Mouse (Mus musculus) lung, postnatal 0 days (tissue): ENCODE measurements at regions not wholly inside any gene's neighbourhood (a gene's known extent, or its start where the extent isn't known, plus 50 kb on each side); places are given as distances from the start of the nearest gene placed in this dataset.

ENCODE experiments used
- ATAC-seq: fragments of 200-750 bp; cut with Nextera tagmentation; 2 replicates; pipeline ENCODE4 v1.8.0; 2017; ENCODE audit warnings: moderate library complexity
- DNase-seq: peaks from one replicate; pipeline ENCODE4 v3.0.0-alpha.2; 2016; ENCODE audit warnings: low spot score
- H3K27ac ChIP-seq: fragments of 300-500 bp; sonication (generic); 2 replicates; pipeline ENCODE4 v1.5.1; 2014; ENCODE audit warnings: antibody characterized with exemption, mild to moderate bottlenecking, low read length, mixed read lengths
- H3K27me3 ChIP-seq: fragments of 300-500 bp; sonication (generic); replicated peaks from 2 replicates; pipeline ENCODE4 v1.6.1; 2014; ENCODE audit warnings: low read length, mixed read lengths; ENCODE audit not compliant: insufficient read depth
- H3K36me3 ChIP-seq: fragments of 300-500 bp; sonication (generic); 2 replicates; pipeline ENCODE4 v1.6.1; 2014; ENCODE audit warnings: low read length, mixed read lengths; ENCODE audit not compliant: insufficient read depth
- H3K4me1 ChIP-seq: fragments of 300-500 bp; sonication (generic); 2 replicates; pipeline ENCODE4 v1.6.1; 2014; ENCODE audit warnings: antibody characterized with exemption, low read depth, low read length, mixed read lengths; ENCODE audit not compliant: insufficient read depth
- H3K4me2 ChIP-seq: fragments of 300-500 bp; sonication (generic); replicated peaks from 2 replicates; pipeline ENCODE4 v1.6.1; 2014; ENCODE audit warnings: low read depth, mild to moderate bottlenecking, low read length, moderate library complexity, mixed read lengths
- H3K4me3 ChIP-seq: fragments of 300-500 bp; sonication (generic); 2 replicates; pipeline ENCODE4 v1.5.1; 2014; ENCODE audit warnings: low read depth, low read length
- H3K9ac ChIP-seq: fragments of 300-500 bp; sonication (generic); replicated peaks from 2 replicates; pipeline ENCODE4 v1.6.1; 2014; ENCODE audit warnings: low read depth, mild to moderate bottlenecking
- H3K9me3 ChIP-seq: fragments of 300-500 bp; sonication (generic); 2 replicates; pipeline ENCODE4 v1.6.1; 2016; ENCODE audit warnings: low read length, mixed read lengths
- CTCF ChIP-seq: IDR thresholded peaks from 2 replicates; pipeline ENCODE4 v1.5.1; 2016; ENCODE audit warnings: antibody characterized with exemption, mild to moderate bottlenecking
- EP300 ChIP-seq: IDR thresholded peaks from 2 replicates; pipeline ENCODE4 v1.6.1; 2016; ENCODE audit warnings: antibody characterized with exemption, mild to moderate bottlenecking, control low read depth
- WGBS: fragments of 180-500 bp; shearing (Covaris S2); extraction: QIAGEN DNeasy Blood & Tissue Kit; methylation state at CpG from one replicate; pipeline ENCODE4 v1.1.7; 2014; 5-methylcytosine and 5-hydroxymethylcytosine counted together

DNA sequence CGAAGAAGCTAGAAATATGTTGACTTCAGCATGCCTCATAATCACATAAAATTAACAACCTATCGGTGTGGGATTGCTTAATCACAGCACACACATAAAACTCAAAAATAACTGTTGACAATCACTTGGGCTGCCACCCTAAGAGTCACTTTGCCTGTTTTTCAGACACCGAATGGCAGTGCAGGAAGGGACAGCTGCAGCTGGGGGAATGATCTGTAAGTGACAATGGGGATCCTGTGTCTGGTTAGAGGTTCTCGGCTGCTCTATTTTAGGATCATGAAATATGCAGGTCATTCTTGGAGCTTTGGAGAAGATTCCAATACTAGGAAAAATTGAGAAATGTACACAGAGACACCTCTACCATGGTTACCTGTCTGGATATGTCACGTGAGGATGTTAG, 54.4 kb upstream of the Tcf12 start:
- H3K9me3 ChIP-seq, result no peaks in the 10 kb centered on the region
- no peak for TF ChIP-seq EP300
- TF ChIP-seq CTCF, result no peak
- no peak for DNase-seq
- no peak overlapping the region for H3K4me2 ChIP-seq
- H3K9ac ChIP-seq, result no peak overlapping the region
- no peak overlapping the region for H3K27ac ChIP-seq
- no peaks in the 10 kb centered on the region for H3K36me3 ChIP-seq
- H3K27me3 ChIP-seq, result no peaks in the 10 kb centered on the region
- no peak for ATAC-seq
- H3K4me3 ChIP-seq, result no peak overlapping the region
- H3K4me1 ChIP-seq, result peaks cover 6% of the 10 kb centered on the region; the same call in 1 of the 2 replicates
- 78% methylated on average over 5 of the region's 5 CpGs for WGBS

DNA sequence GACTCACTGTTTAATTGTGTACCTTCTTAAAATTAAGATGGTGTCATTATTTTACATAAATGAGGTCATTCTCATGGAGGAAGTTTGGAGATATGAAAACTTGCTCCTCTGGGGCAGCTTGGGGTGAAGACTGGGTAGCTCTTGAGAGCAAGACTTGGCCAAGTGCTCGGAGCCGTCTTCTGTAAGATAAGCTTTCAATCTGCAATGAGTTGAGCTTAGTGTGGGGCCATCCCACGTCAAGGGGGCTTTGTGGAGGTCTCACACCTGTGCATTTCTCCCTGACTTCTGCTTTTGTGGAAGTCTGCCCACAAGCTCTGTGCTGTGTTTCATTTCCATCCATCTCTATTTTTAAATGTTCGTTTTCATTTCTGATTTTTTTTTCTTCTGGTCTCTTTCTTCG, 54.9 kb upstream of the Tcf12 start:
- ATAC-seq, result no peak

DNA sequence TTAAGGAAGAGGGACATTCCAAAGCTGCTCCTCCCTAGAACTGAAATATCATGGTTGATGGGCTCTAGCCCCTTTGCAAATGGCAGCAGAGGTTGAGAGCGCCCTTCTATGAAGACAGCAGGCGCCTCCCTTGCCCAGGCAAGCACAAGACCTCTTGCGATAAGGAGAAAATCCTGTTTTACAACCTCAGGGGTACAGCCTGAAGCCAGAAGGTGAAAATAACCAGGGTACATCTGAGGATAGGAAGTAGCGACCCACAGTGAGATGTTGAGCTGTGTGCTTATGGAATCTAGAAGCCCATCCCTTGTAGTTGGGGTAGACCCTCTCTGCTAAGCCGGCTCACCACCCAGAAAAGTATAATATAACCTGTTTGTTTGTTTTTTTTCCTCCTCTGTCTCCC, 57.6 kb upstream of the Tcf12 start:
- DNase-seq, result no peak
- H3K27ac ChIP-seq, result no peak overlapping the region
- no peak for ATAC-seq
- peaks cover 6% of the 10 kb centered on the region; the same call in 1 of the 2 replicates for H3K4me1 ChIP-seq
- no peaks in the 10 kb centered on the region for H3K9me3 ChIP-seq
- WGBS, result 54% methylated on average over 5 of the region's 5 CpGs
- peak overlapping the region; percentile 30 for H3K4me3 ChIP-seq
- peak overlapping the region; percentile 59 for H3K4me2 ChIP-seq
- TF ChIP-seq CTCF (no peak), EP300 (no peak)
- no peaks in the 10 kb centered on the region for H3K27me3 ChIP-seq
- H3K9ac ChIP-seq, result no peak overlapping the region
- no peaks in the 10 kb centered on the region for H3K36me3 ChIP-seq

More for the DNA sequence above, 54.9 kb upstream of the Tcf12 start:
- Histone ChIP-seq H3K36me3 (no peaks in the 10 kb centered on the region), H3K4me2 (no peak overlapping the region), H3K4me3 (no peak overlapping the region), H3K9me3 (no peaks in the 10 kb centered on the region), H3K27me3 (no peaks in the 10 kb centered on the region), H3K27ac (no peak overlapping the region), H3K9ac (no peak overlapping the region), H3K4me1 (peaks cover 6% of the 10 kb centered on the region; the same call in 1 of the 2 replicates)
- no peak for DNase-seq
- WGBS, result 68% methylated on average over 5 of the region's 5 CpGs
- TF ChIP-seq CTCF, result no peak
- TF ChIP-seq EP300, result no peak

DNA sequence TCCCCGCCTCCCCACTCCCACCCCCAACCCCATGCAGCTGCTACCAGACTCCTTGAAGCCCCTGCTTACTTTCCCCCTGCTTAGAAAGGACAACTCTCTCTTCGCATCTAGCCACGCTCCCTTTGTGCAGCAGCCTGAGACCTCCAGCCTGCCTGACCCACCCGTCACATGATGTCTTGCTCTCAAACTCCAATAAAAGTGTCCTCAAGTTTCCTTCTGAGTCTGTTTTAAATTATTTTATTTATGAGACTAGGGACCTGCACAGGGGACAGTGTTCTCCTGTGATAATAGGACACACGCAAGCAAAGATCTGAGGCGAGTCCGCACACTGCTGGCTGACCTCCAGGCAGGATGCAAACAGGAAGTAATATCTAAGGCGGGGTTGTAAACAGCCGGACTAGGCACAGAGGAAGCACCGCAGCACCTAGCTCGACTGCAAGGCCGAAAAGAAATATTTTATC, 58.1 kb upstream of the Tcf12 start:
- DNase-seq, result peak; percentile 79
- H3K4me3 ChIP-seq, result peak overlapping the region; percentile 30
- H3K27me3 ChIP-seq, result no peaks in the 10 kb centered on the region
- peak; percentile 73 for ATAC-seq
- H3K27ac ChIP-seq, result no peak overlapping the region
- H3K4me1 ChIP-seq, result peaks cover 6% of the 10 kb centered on the region; the same call in 1 of the 2 replicates
- H3K36me3 ChIP-seq, result no peaks in the 10 kb centered on the region
- WGBS, result 4% methylated on average over 12 of the region's 12 CpGs
- peak overlapping the region; percentile 59 for H3K4me2 ChIP-seq
- no peaks in the 10 kb centered on the region for H3K9me3 ChIP-seq
- no peak for TF ChIP-seq CTCF
- TF ChIP-seq EP300, result peak; percentile 75
- 0 out of 2 replicates have a peak overlapping the region, but pooled peaks have one; percentile 27 for H3K9ac ChIP-seq

DNA sequence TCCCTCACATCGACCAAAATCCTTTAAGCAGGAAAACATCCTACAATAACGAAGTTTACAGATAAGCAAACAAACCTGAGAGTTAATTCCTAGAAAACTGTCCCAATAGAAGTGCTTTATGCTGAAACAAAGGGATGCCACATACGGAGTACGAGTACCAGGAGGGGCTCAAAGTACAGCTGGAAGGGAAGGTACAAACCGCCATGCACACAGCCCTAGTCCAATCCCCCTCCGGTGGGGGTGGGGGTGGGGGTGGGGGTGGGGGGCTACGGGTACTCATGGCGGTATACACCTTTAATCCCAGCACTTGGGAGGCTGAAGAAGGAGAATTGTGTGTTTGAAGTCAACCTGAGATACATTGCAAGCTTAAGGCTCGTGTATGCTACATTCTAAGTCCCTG, 58.6 kb upstream of the Tcf12 start:
- 6% methylated on average over 9 of the region's 9 CpGs for WGBS
- peaks cover 6% of the 10 kb centered on the region; the same call in 1 of the 2 replicates for H3K4me1 ChIP-seq
- no peaks in the 10 kb centered on the region for H3K9me3 ChIP-seq
- no peaks in the 10 kb centered on the region for H3K36me3 ChIP-seq
- H3K27ac ChIP-seq, result no peak overlapping the region
- H3K4me2 ChIP-seq, result peak overlapping the region; percentile 59
- no peaks in the 10 kb centered on the region for H3K27me3 ChIP-seq
- TF ChIP-seq CTCF (no peak), EP300 (no peak)
- ATAC-seq (no peak), DNase-seq (no peak)
- H3K4me3 ChIP-seq, result peak overlapping the region; percentile 30
- no peak overlapping the region for H3K9ac ChIP-seq

DNA sequence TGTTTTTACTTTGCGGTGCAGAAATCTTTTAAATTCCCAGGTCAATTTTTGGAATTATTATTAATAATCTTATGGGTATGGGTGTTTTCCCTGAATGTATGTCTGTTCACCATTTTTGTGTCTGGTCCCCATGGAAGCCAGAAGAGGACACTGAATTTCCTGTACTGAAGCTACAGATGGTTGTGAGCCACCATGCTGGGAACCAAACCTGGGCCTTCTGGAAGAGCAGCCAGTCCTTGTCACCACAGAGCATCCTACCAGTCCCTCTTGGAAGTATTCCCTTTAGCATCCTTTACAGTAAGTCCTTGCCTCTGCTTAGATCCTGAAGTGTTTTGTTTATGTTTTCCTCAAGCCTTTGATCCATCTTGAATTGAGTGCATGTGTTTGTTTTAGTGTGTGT, 60.7 kb upstream of the Tcf12 start:
- no peak overlapping the region for H3K27ac ChIP-seq
- H3K4me1 ChIP-seq, result peaks cover 6% of the 10 kb centered on the region; the same call in 1 of the 2 replicates
- H3K27me3 ChIP-seq, result no peaks in the 10 kb centered on the region
- H3K4me3 ChIP-seq, result no peak overlapping the region
- DNase-seq (no peak), ATAC-seq (no peak)
- no peaks in the 10 kb centered on the region for H3K9me3 ChIP-seq
- TF ChIP-seq CTCF, result no peak
- TF ChIP-seq EP300, result no peak
- 88% methylated on average over 1 of the region's 1 CpGs for WGBS
- no peak overlapping the region for H3K4me2 ChIP-seq
- H3K36me3 ChIP-seq, result no peaks in the 10 kb centered on the region
- H3K9ac ChIP-seq, result no peak overlapping the region

DNA sequence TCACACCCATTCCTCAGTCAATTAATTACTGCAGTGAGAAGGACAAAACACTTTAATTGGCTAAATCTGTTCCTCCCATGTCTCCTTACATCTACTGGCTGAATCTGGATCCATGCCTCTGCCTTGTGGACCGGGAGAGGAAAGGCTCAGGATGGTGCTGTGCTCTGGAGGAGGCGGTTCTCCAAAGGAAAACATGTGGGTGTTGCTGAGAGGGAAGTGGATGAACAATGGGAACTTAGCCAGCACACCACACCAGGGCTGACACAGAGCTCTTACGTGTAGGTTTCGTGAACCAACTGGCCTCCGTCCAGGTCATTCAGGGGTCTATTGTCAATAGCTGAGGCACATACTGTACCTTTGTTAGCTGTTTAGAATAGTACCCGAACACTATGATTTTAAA, 69.3 kb upstream of the Tcf12 start:
- no peak overlapping the region for H3K9ac ChIP-seq
- no peaks in the 10 kb centered on the region for H3K36me3 ChIP-seq
- no peak overlapping the region for H3K4me2 ChIP-seq
- no peaks in the 10 kb centered on the region for H3K27me3 ChIP-seq
- no peak overlapping the region for H3K27ac ChIP-seq
- TF ChIP-seq CTCF (no peak), EP300 (peak; percentile 75; the same call in 1 of the 2 replicates)
- H3K4me1 ChIP-seq, result no peaks in the 10 kb centered on the region
- peak; percentile 78 for ATAC-seq
- 30% methylated on average over 6 of the region's 6 CpGs for WGBS
- H3K4me3 ChIP-seq, result no peak overlapping the region
- no peaks in the 10 kb centered on the region for H3K9me3 ChIP-seq
- DNase-seq, result peak; percentile 69
